Mouse (Mus musculus): Measurements from ENCODE around the gene Lrp6.
A peak's percentile ranks its signal among the peaks of the same experiment; 100 is the strongest.

Gene Lrp6

DNA sequence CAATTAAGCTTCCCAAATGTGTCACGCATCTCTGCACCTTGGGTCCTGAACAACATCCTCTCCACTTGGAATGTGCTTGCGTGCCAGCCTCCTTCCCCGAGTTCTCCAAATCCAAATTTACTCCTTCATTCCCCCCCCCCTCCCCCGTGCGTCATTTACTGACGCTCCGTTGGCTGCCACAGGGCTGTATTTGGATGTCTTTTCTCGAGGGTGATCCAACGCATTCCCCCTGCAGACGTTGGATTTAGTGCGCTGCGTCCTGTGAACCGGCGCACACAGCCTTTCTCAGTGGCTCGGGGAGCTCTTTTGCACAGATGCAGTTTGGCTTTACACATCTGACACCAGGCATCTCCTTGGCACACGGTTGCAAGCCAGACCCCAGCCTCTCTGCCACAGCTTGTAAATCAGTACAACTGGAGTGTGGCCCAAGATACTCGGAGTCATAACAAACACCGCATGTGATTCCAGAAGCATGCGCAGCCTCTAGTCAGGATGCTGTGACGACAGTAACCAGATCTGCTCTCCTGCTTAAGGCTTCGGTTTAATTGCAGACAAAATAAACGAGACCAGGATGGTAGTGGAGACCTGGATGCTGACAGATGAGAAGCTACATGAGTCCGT is 127.3 kb downstream of the Lrp6 start:
- DNase-seq (ENCODE audit: low read depth in 1 of 2, low spot score in 2 of 2): no peak

DNA sequence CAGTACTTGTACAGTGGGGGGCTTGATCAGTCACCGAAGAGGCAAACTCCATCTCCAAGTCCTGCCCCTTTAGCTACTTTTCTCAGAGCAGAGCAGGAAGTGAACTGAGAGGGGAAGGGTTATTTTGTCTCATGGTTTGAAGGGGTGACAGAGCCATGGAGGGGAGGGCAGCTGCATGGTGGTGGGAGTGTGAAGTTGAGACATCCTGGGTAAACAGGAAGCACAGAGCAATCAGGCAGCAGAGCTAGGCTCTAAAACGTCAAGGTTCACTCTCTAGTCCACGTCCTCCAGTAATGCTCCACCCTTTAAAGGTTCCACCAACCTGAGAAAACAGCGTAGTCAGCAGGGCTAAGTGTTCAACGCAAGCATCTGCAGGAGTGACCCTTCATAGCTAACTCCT is 129.8 kb downstream of the Lrp6 start:
- no peak for DNase-seq (ENCODE audit: low read depth in 1 of 2, low spot score in 2 of 2)

DNA sequence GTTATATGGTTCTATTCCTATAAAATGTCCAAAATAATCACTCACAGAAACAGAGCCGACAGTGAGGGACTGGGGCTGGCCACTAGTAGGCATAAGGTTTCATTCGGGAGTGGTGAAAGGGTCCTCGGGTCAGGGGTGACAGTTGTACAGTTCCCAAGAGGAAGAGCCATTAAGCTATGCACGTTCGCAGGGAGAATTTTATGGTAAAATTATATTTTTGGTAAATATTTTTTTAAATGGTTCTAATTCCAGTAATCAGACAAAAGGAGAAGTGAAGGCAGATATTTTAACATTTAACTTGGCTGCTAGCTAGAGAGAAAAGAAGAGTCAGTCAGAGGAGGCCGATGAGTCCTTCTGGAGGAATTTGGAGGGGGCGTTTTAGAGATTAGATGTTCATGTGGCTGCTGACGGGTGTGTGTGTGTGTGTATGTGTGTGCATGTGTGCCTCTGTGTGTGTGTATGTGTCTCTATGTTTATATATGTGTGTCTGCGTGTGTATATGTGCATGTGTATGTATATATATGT is 131.8 kb downstream of the Lrp6 start:
- DNase-seq (ENCODE audit: low read depth in 1 of 2, low spot score in 2 of 2): no peak

DNA sequence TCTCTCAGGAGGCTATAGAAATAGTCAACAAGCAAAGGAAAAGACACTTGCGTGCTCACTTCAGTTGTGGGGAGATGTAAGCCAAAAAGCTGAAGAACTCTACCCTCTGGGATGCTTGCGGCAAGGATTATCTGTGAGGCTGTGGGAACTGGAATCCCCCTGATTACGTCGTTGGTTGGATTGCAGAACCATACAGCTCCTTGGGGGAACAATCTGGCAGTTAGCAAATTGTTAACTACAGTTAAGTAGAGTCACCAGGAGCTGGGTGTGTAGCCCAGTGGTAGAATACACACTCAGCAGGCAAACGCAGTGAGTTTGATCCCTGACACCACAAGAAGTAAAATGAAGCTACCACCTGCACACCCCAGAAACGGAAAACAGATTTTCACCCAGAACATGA is 132.7 kb downstream of the Lrp6 start:
- no peak for DNase-seq (ENCODE audit: low read depth in 1 of 2, low spot score in 2 of 2)

- no peak for DNase-seq (ENCODE audit: low read depth in 1 of 2, low spot score in 2 of 2)
These were observed 133.5 kb downstream of the Lrp6 start for GRCm38 (mm10) chr6:134433281-134433680.

- no peak for DNase-seq (ENCODE audit: low read depth in 1 of 2, low spot score in 2 of 2)
These were observed 135.2 kb downstream of the Lrp6 start for GRCm38 (mm10) chr6:134431583-134431982.

DNA sequence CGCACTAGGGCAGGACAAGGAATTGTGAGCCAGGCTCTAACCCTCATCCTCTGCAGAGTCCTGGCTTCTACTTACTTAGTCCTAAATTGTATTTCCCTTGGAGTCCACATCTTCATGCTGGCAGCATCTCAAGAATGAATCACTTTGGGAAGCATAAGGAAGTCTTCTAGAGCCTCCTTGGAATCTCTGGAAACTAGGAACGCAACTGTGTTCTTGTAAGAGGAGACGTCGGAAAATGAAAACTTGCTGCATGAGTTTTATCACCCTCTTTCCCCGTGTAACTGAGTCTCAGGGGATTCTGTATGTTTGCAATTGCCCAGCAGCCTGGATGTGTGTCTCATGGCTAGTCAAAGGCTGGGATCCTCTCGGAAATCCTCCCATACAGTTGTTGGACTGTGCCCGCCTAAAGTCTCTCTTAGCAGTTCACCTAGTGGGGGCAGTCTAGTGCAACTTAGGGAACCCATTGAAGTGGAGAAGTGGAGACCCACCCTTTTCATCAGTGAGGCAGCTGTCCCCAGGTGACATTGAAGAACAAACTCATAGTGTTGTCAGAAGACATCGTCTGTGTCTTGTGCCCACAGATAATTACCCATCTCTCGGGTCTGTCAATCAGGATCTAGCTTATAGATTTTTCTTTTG is 136.5 kb downstream of the Lrp6 start:
- no peak for DNase-seq (ENCODE audit: low read depth in 1 of 2, low spot score in 2 of 2)

GRCm38 (mm10) chr6:134428455-134428854 is 138.3 kb downstream of the Lrp6 start:
- no peak for DNase-seq (ENCODE audit: low read depth in 1 of 2, low spot score in 2 of 2)

DNA sequence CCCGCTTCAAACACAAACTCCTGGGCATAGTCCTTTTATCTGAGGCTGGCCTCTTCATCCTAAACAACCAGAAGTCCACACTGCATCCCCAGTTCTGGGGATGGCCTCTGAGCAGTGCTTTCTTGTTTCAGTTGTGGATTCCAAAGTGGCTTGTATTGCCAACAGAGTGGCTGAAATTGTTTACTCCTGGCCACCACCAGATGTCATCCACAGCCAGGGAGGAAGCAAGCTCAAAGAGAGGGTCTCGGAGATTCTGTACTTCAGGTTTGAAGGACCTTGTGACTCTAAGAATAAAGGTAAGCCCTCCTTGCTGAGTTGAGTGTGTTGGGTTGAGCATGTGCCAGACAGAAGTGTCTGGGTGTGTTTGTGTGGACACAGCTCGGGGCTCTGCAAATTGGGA is 139.6 kb downstream of the Lrp6 start:
- DNase-seq (ENCODE audit: low read depth in 1 of 2, low spot score in 2 of 2): no peak

- no peak for DNase-seq (ENCODE audit: low read depth in 1 of 2, low spot score in 2 of 2)
These were observed 141.5 kb downstream of the Lrp6 start for GRCm38 (mm10) chr6:134425216-134425717.

DNA sequence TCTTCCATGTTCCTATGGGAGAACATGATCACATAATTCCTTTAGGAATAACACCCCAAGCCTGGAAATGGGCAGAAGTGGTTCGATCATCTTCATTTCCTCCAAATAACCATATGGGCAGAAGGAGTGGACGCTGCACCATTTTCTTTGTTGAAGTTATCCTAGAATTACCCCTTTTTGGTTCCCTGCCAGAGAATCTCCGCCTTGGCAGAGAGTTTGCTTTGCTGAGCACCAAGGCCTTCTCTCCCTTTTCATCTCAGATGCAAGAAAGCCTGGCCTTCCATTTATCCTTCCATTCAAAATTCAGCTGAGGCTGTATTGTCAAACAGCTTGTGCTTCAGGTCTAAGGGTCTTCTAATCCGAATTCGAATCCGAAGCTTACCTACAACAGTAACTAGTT is 144.8 kb downstream of the Lrp6 start:
- DNase-seq (ENCODE audit: low read depth in 1 of 2, low spot score in 2 of 2): no peak

DNA sequence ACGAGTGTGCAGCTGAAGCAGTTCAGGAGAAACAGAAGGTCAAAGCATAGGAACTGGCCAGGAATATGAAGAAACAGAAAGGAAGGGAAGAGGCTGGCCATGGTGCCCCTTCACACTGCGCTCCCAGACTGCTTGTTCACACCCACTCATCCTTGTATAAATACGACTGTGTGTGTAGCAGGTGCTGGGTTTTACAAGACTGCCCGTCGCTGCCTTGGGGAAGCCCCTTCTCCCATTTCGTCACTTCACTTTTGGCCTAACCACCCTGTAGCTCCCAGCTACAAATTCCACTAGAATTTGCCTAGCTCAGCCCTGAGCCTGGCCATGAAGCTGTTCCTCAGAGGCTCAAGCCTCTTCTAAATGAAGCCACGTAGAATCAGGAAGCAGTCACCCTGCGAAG is 146.4 kb downstream of the Lrp6 start:
- no peak for DNase-seq (ENCODE audit: low read depth in 1 of 2, low spot score in 2 of 2)

GRCm38 (mm10) chr6:134417886-134418285 is 148.9 kb downstream of the Lrp6 start:
- DNase-seq (ENCODE audit: low read depth in 1 of 2, low spot score in 2 of 2): no peak

DNA sequence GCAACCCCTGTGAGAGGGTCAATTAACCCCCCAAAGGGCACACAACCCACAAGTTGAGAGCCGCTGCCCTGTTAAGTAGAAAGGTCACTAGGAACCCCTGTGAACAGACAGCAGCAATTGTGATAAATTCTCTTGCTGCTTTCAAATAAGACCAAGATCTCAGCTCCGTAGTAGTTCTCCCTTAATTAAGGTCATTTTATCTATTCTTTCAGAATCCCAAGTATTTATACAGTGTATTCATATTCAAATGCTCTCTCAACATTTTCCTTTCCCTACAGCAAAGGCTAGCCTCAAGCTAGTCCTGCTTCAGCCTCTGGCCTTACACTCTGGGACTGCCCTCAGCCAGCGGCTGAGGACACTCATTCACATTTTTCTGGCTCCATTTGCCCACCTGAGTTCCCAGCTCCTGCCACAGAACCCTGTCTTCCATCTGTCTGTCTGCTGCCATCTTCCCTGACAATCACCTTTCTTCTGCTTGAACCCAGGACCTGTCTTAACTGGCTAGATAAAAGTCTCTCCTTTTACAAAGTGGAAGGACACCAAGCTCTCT is 150.1 kb downstream of the Lrp6 start:
- DNase-seq (ENCODE audit: low read depth in 1 of 2, low spot score in 2 of 2): no peak

- no peak for DNase-seq (ENCODE audit: low read depth in 1 of 2, low spot score in 2 of 2)
These were observed 152.3 kb downstream of the Lrp6 start for GRCm38 (mm10) chr6:134414532-134414883.

- peak in 1 of 2 experiments; percentile 22 for DNase-seq (ENCODE audit: low read depth in 1 of 2, low spot score in 2 of 2)
These were observed 152.8 kb downstream of the Lrp6 start for GRCm38 (mm10) chr6:134413706-134414531.

GRCm38 (mm10) chr6:134407226-134407625 is 159.5 kb downstream of the Lrp6 start:
- no peak for DNase-seq (ENCODE audit: low read depth in 1 of 2, low spot score in 2 of 2)

DNA sequence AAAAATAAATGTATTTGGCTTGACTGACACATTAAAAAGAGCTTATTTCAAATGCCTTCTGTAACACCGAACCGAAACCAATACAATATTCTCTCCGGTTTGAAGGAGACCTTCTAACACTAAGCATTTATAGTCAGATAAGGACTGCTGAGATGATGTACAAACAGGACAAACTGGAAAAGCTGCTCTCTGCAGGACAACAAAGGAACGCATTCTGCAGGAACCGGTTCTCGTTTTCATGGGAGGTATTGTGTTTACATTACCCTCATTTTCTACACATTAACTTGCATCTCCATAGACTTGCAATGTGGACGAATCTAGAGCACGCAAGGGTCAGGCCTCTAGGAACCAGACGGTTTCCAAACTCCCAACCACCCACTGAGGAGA is 163.1 kb downstream of the Lrp6 start:
- no peak for DNase-seq (ENCODE audit: low read depth in 1 of 2, low spot score in 2 of 2)

DNA sequence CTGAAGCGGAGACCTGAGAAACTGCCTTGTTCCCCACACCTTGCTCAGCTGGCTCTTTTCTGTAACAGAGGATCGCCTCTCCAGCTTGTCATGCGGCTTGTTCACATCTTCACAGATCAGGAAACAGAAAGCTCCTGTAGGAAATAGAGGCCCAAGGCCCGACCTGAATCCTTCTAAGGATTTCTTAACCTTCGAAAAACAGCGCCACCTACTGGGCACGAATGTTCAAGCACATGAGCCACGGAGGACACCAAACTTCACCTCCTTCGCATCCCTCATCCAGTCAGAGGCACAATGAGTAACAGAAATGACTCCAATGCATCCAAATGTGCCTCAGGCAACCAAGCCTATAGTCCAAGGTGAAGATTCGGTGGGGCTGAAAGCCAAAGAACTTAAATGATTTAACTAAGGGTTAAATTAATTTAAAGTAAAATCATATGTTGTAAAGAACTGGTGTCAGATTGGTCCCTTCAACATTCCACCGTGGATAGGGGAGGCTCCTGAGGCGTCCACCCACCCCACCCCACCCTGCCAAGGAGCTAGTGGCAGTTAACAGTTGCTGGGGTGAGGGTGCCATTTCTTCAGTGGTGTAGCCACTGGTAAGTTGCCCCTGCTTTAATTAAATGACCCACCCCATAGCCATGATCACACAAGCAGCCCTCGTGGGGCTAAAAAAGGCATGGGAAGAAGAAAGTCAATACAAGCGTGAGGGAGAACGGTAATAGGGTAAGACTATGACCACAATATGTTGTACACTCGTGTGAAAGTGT is 163.7 kb downstream of the Lrp6 start:
- peak in 1 of 2 experiments; percentile 36 for DNase-seq (ENCODE audit: low read depth in 1 of 2, low spot score in 2 of 2)
